Mouse (Mus musculus): ENCODE data around the gene Kras.

The Kras gene

DNA sequence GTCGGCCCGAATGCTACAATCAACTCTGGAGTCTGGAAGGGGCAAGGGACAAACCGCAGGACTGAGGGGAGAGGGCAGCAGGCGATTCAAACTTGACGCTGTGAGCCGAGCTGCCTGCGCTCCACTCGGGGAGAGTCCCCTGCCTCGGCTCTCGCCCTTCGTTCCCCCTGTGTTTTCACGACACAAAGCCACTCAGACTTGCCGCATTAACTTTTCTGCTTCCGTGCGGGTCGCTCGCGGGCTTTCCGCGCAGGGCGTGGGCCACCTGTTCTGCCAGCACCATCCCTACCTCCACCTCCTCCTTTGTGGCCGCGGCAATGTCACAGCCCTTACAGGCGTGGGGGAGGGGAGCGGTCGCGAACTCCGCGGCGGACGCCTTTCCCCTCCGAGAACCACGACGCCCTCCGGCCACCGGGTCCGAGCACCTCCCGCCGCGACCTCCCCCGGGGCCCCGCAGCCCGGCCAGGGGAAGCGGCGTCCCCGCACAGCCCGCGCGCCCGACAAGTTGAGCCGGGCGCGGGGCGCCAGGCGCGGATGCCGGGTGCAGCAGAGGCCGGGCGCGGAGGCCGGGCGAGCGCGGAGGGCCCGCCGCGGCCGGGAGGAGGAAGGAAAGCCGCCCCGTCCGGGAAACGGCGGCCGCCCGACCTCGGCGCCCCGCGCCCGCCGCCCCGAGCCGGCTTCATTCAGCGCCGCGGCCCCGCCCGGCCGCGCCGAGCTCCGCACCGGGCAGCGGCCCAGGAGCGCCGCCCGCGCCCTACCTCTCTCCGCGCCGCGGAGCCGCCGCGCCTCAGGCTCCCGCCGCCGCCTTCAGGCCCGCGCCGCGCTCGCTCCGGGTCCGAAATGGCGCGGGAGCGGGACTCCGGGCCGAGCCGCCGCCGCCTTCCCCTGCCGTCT, 501 bp downstream of the Kras start:
- peak; percentile 72 to 73 for DNase-seq

DNA sequence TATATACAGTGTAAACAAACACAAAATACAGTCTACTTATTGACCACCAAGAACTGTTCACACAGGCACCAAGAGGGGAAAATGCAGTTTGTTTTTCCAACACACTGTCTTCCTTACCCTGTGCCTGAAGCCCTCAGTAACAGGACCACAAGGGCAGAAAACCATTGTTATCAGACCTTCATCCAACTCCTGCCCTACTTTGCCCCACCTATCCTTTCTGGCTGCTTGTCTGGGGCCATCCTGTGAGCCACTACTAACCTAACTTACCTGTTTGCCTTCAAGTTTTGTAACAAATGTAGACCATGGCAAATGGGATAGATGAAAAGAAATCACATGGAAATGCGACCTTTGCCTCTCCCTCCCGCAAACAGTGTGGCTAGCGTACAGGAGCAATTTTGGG, 2.2 kb downstream of the Kras start:
- DNase-seq: no peak

DNA sequence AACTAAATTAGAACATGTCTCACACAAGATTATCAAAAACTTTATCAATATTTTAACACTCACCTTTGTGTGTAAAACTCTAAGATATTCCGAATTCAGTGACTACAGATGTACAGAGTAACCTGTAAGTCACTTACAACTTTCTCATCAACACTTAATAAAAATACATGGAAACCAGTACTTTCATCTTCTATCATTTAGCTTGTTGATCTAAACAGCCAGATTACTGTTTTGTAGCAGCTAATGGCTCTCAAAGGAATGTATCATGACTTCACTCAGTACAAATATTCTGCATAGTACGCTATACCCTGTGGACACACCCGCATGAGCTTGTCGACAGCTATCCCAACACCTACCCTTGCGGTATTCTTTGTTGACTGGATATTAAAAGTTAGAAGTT, 3.2 kb downstream of the Kras start:
- no peak for DNase-seq

DNA sequence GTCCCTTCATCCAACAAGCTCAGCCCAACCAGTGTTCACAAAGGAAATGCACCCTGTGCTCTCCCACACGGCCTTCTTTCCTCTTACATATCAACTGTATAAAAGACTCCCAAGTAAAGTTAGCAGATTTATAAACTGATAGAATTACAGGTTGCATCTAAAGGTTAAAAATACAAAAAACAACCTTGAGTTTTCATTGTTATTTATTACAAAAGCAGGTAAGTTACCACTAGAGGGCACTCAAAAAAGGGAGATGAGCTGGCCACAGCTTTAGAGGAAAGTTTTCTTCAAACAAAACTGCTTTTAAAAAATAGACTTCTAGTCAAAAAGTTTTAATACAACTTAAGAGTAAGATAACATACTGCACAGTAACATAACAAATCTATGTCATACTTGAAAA, 7.5 kb downstream of the Kras start:
- DNase-seq: no peak

DNA sequence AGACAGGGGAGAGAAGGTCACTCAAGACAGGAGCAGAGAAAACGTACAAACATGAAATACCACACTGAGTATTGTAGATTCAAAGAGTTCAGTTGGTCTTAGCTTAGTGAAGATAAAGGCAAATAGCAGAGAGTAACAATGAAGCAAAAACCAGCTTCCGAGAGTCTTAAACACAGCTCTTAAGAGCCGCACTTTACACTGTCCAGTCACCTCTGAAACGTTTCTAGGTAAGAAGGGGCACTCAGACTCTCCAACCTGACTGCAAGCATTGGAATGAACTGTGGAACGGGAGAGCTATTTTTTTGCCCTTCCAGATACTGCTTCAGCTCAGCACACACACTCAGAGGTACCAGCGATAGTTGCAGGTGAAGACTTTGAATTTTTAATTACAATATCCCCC, 9.8 kb downstream of the Kras start:
- no peak for DNase-seq

DNA sequence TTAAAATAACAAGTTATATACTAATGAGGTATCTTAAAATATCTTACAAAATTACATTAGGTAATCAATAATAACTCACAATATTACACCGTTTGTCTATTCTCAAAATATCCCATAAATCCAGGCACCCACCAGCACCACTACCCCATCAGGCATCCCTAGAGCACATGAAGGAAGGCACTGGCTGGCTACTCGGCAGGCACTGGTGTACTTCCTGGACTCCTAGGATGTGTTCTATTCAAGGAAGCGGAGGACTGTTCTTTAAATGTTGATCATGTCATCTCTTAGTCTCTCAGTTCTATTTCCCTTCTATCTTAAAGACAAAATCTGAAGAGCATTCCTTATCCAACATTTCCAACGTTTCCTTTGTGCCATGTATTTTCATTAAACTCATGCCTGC, 12.9 kb downstream of the Kras start:
- no peak for DNase-seq

DNA sequence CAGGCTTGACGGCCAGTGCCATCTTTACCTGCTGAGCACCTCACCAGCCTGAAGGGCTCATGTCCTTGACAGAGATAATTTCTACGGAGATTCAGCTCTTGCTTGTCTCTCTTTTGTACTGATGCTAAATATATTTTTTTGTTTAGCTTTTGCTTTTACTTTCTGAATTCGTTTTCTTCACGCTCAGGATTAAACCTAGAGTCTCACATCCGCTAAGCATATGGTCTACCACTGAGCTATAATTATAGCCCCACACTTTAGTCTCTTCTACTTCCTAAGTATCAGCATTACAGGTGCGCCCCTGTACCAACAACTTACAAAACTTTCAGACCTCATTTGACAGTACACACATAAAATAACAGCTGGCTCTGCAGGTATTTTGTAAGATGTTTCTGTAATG, 14.7 kb downstream of the Kras start:
- DNase-seq: no peak

DNA sequence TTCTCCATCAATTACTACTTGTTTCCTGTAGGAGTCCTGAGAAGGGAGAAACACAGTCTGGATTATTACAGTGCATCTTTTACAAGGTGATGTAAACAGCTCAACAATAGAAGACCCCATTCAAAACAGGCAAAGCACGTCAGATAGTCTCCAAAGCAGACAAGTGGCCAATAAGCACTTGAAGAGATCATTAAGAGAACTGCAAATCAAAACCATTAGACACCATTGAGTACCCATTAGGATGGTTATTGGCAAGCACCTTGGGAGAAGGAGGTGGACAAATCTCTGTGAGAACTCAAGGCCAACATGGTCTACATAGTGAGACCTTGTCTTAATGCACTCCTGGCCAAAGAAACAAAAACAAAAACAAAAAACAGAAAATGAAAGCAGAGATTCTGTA, 15.6 kb downstream of the Kras start:
- no peak for DNase-seq

DNA sequence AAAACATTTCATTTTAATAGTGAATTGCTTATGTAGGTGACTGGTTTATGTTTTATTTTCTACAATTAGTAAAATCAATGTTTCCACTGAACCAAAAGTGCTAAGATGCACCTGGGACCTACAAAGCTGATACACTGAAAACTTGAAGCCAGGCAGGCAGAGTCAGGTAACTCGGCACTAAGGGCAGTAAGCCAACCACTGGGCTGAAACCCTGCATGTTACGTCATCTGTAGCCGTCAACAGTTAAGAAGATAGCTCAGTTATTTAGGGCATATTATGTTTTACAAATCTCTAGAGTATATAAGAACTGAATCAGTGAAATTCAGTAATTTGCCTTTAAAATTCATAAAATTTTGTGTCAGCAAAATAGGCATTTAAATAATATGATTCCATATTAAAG, 23.7 kb downstream of the Kras start:
- DNase-seq: no peak

DNA sequence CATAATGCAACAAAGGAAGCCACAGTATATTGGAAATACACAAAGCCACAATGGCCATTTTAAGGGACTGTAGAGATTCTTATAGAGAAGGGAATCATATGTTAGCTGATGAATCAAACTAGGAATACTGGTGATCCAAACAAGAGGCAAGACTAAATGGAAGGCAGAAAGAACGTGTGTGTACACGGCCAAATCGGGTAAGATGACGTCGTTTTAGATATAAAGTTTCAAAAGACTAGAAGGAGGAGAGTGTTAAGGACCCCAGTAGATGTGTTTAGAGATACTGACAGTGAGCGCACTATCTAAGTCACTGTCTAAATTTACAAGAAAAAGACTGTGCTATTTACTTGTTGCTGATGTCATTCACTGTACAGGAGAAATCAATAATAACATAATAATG, 25.8 kb downstream of the Kras start:
- DNase-seq: no peak

DNA sequence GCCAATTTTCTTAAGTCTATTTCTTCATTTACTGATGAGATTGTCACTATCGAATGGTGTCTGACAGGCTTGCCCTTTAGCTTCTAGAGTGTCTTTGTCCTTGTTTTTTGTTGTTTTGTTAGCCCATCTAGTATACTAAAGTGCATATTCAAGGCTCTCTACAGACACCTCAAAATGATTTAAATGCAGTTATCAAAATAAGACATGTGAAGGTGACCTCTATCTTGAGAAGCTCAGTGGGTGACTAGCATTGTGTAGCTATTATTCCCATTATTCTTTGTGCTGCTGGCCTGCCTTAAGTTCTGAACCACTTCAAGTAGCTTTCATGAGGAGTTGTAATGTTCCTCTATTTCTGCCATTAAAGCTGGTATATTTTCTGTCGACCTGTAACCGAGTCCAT, 34.2 kb downstream of the Kras start:
- no peak for DNase-seq

DNA sequence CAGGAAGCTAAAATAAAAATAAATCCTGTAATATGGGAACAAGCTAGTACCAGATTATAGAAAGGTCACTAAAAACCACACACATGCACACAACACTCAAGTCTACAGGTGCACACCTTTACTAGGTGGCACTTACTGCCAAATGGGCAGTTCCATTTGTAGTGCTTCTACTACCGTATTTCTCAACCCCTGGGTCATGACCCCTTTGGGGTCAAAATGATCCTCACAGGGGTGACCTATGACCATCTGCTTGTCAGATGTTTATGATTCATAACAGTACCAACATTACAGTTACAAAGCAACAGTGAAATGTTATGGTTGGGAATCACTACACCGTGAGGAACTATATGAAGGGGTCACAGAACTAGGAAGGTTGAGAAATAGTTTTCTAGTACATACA, 36.1 kb downstream of the Kras start:
- DNase-seq: no peak

DNA sequence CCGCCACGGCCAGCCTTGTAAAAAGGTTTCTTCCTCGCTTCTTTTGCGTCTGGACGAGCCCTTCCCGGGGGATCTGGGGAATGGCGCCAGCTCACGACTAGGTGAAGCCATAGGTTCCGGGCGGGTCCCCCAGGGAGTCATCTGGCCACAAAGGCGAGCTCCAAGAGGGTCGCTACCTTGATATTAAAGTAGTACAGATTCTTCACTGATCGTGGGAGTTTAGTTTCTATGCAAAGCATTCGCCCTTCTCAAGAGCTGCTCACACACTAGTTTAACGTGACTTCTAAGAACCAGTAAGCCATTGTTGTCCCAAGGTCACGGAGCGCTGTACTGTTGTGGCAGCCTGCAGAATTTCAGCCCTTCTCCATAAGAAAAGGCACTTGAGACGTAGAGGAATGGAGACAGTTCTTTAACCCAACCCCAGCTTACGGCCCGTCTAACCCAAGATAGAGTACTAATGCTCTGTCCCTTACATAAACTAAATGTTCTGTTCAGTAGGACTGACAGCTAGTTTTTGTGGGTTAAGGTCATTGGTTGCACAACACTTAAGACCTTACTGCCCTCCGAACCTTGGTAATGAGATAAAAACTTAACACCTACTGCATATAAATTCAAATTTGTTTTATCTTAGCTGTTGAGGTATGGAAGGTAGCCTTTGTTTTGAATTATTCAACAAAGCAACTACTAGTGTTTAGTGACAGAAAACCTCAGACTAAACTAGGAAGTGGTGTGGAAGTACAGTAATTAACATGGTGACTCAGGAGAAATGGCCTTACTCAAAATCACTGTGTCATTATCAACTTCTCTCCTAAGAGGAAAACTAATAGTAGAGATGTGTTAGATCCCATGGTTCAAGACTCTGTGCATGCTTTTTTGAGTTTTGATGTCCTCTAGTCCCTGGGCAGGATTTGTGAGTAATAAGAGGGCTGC, 38.4 kb downstream of the Kras start:
- DNase-seq: no peak

DNA sequence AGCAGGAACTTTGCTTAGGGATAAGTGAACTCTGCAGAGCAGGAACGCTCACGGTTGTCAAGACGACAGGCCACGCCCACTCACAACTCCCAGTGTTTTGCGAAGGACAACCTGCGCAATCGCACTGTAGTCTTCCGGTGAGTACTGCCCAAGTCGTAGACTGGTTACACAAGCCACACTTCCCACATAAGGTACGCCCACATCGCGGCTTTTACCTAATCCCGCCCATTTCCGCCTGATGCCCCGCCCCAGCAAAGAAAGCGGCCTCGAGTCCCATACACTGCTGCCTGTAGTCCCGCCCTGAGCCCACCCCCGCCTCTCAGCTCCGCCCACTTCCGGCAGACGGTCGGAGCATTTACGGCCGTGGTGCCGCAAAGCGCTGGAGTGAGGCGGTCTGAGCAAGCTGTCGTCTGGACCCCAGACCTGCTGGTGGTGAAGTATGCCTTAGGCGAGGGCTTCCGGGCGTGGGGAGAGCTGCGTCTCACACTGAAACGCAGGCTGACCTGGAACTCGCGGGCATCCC, 39.2 kb downstream of the Kras start, which contains the start of the genes Casc1 and Etfrf1:
TSS of gene Casc1 (minus strand) at position 190 of the 523 bp plus-strand sequence.
TSS of gene Etfrf1 (plus strand) at position 319 of the 523 bp plus-strand sequence.
- peak; percentile 99 to 100 for DNase-seq

DNA sequence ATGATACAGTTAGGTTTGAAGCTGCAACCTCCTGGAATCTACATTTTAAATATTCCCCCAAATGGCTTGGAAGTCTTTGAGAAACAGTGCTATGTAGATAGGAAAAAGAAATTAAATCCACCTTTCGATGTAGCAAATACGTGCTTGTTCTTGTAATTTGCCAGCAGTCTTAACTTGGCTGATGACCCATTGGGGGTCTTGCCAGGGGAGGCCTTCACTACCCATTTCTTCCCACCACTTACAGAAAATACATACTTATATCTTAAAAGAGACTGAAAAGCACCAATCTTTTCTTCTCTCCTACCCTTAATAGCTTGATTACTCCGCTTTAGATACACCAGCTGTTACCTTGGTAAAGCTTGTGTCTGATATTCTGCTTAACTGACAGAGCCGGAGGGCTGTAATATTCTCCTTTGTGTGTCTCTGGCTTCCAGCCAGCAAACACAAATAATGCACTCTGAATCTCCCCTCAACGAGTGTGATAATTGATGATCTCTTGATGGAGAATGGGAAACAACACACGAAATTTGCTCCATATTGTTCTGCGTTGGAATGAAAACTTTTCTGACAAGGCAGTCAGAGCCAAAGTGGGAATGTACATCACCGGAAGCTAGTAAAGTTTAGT, 39.9 kb downstream of the Kras start:
- DNase-seq: no peak

DNA sequence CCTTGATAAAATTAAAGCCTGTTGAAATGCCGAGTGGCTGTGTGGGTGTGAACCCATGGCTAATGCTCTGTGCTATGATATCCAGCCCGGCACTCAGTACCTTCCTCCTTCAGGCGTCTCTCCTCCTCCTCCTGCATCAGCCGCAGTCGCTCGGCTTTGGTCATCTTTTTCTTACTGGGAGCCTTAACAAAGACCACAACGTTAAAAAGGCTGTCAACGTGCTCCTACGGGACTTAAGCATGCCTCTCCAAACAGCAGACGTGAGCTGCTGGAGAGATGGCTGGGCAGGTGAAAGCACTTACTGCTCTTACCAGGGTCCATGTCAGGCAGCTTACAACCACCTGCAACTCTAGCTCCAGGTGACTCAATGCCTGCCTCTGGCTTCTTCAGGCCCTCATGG, 44.9 kb downstream of the Kras start:
- no peak for DNase-seq

DNA sequence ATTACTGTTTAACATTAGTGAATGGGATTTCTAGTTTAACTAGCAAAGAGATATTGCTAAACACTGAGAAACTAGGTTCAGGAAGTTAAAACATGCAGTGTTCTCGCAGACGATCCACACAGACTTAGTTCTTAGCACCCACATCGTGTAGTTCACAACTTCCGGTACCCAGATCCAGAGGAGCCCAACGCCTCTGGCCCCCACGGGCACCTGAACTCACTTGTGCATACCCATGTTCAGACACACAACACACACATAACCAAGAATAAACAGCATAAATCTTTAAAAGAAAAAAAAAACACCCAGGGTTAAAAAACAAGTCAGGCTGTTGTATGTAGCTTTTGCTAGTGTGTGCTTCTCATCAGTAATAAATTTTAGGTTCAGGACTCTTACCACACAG, 45.6 kb downstream of the Kras start:
- no peak for DNase-seq

DNA sequence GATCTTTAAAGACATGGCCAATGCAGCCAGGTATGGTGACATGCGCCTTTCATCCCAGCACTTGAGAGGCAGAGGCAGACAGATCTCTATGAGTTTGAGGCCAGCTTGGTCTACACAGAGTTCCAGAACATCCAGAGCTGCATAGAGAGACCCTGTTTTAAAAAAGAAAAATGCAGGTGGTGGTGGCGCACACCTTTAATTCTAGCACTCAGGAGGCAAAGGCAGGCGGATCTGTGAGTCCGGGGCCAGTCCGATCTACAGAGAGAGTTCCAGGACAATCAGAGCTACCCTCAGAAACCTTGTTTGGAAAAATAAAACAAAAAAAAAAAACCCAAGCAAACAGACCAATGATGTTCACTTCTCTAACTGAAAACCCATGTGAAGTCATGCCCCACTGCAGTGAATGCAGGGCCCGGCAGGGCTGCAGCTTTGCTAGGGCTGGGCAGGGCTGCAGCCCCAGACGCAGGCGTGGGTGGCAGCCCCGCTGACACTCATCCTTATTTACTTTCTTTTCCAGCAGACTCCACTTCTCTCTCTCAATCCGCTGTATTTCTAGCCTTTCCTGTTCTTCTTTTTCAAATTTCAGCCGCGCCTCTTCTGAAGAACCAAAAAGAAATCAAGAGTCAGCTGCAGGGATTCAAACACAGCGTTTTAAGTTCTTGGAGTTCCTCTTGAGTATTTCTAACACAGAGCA, 47.5 kb downstream of the Kras start:
- DNase-seq: no peak

DNA sequence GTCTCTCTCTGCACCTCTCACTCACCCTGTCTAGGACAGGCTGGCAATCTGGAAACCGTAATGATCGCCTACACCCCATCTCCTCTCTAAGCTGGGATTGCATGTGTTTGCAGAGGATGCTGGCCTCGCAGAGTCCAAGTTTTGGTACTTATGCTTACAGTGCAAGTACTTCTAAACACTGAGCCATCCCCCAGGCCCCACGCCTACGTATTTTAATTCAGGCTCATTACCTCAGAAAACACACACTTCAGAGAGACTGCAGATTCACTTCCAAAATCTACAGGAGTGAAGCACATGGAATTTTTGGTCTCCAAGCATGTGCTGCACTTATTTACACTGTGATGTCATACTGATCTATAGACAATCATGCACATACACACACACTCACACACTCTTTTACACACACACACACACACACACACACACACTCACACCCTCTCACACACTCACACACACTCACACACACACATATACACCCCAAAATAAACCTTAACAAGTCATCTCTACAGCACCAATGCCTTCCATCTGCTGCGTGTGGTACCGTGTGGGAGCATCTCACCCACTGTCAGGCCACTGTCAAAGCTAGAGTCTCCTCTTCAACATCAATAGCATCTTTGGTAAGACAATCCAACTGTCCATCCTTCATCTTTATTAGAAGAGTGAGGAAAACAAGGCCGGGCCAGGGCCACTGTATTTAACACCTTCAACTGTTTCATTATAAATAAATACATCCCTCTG, 51.9 kb downstream of the Kras start:
- no peak for DNase-seq

DNA sequence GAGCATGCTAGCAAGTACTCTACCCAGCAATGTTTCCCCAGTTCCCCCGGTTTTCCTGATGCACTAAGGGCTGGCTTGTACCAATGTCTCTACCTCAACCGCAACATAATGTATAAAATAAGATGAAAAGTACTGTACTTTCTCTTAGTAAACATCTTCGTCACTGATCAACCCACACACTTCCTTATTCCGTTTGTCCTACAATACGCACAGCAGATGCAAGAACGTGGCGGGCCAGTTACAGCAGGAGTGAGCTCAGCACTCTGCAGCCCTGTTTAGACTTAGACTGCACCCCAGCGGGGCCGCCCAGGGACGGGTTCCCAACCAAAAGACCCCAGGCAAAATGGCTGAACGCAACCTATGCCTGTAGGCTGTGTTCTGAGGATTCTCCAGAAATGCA, 56.6 kb downstream of the Kras start:
- no peak for DNase-seq

DNA sequence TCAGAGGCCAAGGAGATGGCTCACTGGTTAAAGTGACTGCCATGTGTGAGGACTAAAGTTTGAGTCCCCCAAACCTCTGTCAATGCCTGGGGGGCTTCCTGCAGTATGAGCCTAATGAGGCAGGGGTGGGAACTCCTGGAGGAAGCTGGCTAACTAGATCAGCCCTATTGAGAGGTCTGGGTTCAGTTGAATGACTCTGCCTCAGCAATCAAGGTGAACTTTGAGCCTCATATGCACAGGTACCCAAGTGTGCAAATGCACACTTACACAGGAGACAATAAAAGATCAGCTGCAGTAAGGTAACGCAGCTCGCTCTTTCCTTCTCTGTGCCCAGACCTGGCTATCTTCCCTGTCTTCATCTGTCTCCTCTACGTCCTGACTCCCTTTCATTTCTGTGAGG, 57.0 kb downstream of the Kras start:
- DNase-seq: no peak

Measured in lung, postnatal 4 days (tissue).